Mouse (Mus musculus) embryo, embryonic 10 days (tissue): ENCODE results near the gene Dio1.

Experiments
- DNase-seq: peaks from one replicate; pipeline ENCODE4 v3.0.0-alpha.2; 2015; ENCODE audit warnings: low spot score

The Dio1 gene

GRCm38 (mm10) chr4:107246040-107246439 lies 60.9 kb downstream of the Dio1 start:
- DNase-seq, result no peak

DNA sequence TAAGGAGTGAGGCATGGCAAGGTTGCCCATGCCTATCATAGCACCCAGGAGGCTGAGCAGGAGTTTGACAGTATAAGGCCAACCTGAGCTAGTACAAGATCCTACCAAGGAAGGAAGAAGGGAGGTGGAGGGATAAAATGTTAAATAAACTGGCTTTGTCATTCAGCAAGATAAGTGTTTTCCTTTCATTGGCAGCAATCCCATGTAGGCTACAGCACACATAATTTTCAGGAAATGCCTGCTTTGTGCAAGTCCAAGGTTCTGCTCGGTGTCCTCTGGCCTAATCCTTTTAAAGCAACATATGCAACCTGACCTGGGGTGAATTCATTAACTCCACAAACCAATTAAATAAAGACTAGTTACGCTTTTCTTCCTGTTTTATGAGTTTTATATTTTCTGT lies 61.6 kb downstream of the Dio1 start:
- no peak for DNase-seq

DNA sequence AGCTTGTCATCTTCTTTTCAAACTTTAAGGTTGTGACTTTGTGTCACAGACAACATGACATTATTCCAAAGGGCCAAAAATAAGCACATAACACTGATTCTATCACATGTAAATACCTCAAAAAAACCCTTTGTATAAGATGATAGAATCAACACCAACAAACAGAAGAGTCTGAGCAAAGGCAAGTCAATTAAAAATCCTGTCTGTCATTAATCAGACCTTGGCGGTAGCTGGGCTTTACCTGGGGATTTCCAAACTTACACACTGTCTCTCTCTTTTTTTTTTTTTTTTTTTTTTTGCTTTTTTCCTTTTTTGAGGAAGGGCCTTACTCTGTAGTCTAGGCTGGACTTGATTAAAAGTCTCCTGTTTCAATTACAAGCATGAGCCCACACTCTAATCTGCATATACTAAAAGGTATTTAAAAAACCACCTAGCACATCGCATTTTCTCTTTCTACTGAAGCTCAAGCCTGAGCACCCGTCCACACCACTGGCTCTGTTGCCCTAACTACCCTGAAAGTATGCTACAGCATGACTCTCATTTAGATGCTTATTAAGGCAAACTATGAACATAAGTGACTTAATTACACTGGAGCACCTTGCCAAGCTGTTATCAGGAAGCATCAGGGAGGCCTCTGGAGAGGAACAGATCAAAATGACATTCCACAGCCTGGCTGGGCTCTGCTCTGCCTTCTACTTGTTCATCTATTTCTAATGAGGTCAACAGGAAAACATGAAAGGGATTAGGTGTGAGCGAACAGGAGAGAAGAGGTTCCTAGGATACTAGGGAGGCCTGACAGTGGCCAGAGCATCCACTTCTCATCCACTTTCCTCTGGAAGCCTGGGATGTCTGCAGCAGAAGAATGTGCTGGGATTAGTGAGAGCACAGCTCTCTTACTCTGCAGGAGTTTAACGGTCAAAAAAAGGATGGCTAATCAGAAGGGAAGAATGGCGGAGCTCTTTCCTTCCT lies 63.3 kb downstream of the Dio1 start:
- no peak for DNase-seq
